ENCODE assay signal across 8 mouse cellular contexts in the genomic region with DNA sequence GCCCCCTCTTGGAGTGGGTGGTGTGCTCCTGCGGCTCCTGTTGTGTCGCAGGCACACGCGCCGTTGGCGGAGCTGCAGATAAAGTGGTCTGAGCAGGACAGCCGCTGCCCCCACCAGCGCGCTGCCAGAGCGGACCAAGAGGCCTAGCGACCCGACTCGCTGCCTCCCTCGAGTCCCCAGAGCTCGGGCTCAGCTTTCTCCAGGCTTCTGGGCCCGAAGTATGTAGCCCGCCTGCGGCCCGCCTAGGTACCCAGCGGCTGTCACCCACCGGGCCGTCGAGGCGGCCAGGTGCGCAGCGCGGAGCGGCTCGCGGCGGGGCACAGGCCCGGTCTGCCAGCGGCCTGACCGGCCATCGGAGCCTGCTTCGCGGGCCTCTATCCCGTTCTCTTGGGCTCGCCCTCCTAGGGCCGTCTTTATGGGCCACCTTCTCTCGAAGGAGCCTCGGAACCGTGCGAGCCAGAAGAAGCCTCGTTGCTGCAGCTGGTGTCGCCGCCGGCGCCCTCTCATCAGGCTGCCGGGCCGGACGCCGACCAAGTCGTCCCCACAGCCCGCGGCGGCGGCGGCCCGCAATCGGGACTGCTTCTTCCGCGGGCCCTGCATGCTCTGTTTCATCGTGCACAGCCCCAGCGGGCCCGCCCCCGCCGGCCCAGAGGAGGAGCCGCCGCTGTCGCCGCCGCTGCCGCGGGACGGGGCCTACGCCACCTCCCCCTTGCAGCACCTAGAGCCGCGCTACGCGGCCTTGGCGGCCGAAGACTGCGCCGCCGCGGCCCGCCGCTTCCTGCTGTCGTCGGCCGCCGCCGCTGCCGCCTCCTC. TPM values are rescaled to one million over a fixed set of nuclear protein-coding genes. Genes with fewer than 3 reads are reported as not detected.
A peak's percentile ranks its signal among the peaks of the same experiment; 100 is the strongest.
DNase-seq lines count a peak whose midpoint lies in the region; ATAC-seq lines count a peak whose summit lies in the region.

A gene (plus strand): TSS at position 40 of the 813 bp plus-strand sequence.

- peak; percentile 63 to 72 for DNase-seq in adrenal gland, adult 18-20 months (ENCODE audit: low spot score in 2 of 2)
- peak; percentile 72 for DNase-seq in embryo, embryonic 11 days
- peak; percentile 58 to 59 for DNase-seq in gastrocnemius, postnatal 4 days (ENCODE audit: low spot score in 2 of 2)
- DNase-seq in left cerebral cortex, postnatal 25 days (ENCODE audit: low spot score in 2 of 2), result peak; percentile 49 to 55
- DNase-seq in right cerebral cortex, postnatal 25 days, result peak; percentile 58

- H3K36me3 ChIP-seq in intestine, embryonic 15.5 days, result no peaks in the 10 kb centered on the region

- no peaks in the 10 kb centered on the region for H3K4me1 ChIP-seq in intestine, embryonic 15.5 days (replicated peaks)

- H3K27me3 ChIP-seq in intestine, embryonic 15.5 days (replicated peaks), result no peaks in the 10 kb centered on the region

- intact Hi-C loops in left cerebral cortex, postnatal 25 days (cut with DNase I), result loop anchor here (5.0 kb wide), 1 partner anchor 55 kb away; no protein-coding TSS in a partner anchor

- no peaks in the 10 kb centered on the region for H3K9me3 ChIP-seq in intestine, embryonic 15.5 days

- peak within 1 kb of the TSS; percentile 82 for H3K27ac ChIP-seq in intestine, embryonic 15.5 days

- peak within 1 kb of the TSS; percentile 55 for H3K4me3 ChIP-seq in intestine, embryonic 15.5 days (replicated peaks)

- H3K9ac ChIP-seq in intestine, embryonic 15.5 days, result peak within 1 kb of the TSS; percentile 66

- WGBS in intestine, embryonic 15.5 days, result 13% methylated on average over 85 of the region's 95 CpGs

- H3K4me2 ChIP-seq in intestine, embryonic 15.5 days (replicated peaks), result peak within 1 kb of the TSS; percentile 74

- ATAC-seq in intestine, embryonic 15.5 days, result peak; percentile 96
- peak; percentile 89 for ATAC-seq in megakaryocyte-erythroid progenitor cell, adult 5-6 weeks (replicated peaks; ENCODE audit: low FRiP score, low TSS enrichment, poor library complexity, severe bottlenecking)
- ATAC-seq in erythroid progenitor cell, adult 5-6 weeks (replicated peaks; ENCODE audit: low FRiP score, poor library complexity, severe bottlenecking), result no peak

RNA-seq across cellular contexts. Expression of the gene that starts here (rescaled TPM):
- total RNA-seq in adrenal gland, adult 18-20 months (2021), result 10 to 100 TPM; 11.5 to 12.6 TPM
- 1 to 10 TPM; 3.0 to 3.1 TPM for total RNA-seq in gastrocnemius, postnatal 4 days (2021)
- 2.7 and 3.3 TPM in 2 replicates for polyA plus RNA-seq in intestine, embryonic 15.5 days (2015; fragmentation: Nextera tagmentation; extraction: Ambion mirVana)
- total RNA-seq in left cerebral cortex, postnatal 25 days (2021), result 10 to 100 TPM; 31.8 to 34.0 TPM
- total RNA-seq in megakaryocyte-erythroid progenitor cell, adult 5-6 weeks (2014; fragmentation: Nextera tagmentation), result 0.89 and 1.6 TPM in 2 replicates
- 0.46 TPM in 1 of 2 replicates, not detected in the other for total RNA-seq in megakaryocyte-erythroid progenitor cell, adult 5-6 weeks (2017)
- total RNA-seq in erythroid progenitor cell, adult 5-6 weeks (2015; ENCODE audit: low replicate concordance), result not detected in 2 replicates
- total RNA-seq in erythroid progenitor cell, adult 5-6 weeks (2017; ENCODE audit: low replicate concordance), result not detected in 2 replicates
